Mouse (Mus musculus) bone marrow, adult 2 months (tissue): ENCODE data around the gene Phf3.

Experiments used
- CTCF ChIP-seq: fragments of 200-500 bp; IDR thresholded peaks from 2 replicates; pipeline ENCODE4 v1.5.1; 2011; ENCODE audit warnings: low read length, control low read depth; ENCODE audit not compliant: control insufficient read depth, insufficient read depth
- POLR2A ChIP-seq: fragments of 200-500 bp; IDR thresholded peaks from 2 replicates; pipeline ENCODE4 v1.6.1; 2011; ENCODE audit warnings: low read depth, mild to moderate bottlenecking, control low read depth, low read length, borderline replicate concordance; ENCODE audit not compliant: control insufficient read depth

GRCm38 (mm10) chr1:30771772-30772171 lies 101.9 kb downstream of the Phf3 start:
- TF ChIP-seq POLR2A (no peak), CTCF (no peak)
